Mouse (Mus musculus) E14TG2a.4 (cell line): ENCODE results near the gene Trim10.

Experiments
- H3K27me3 ChIP-seq: 2 replicates; pipeline ENCODE4 v1.6.1; 2014; ENCODE audit warnings: low read length, control low read depth; ENCODE audit not compliant: insufficient read depth
- H3K36me3 ChIP-seq: 2 replicates; pipeline ENCODE4 v1.6.1; 2014; ENCODE audit warnings: low read length, control low read depth; ENCODE audit not compliant: insufficient read depth
- H3K4me1 ChIP-seq: replicated peaks from 2 replicates; pipeline ENCODE4 v1.6.1; 2014; ENCODE audit warnings: low read depth, low read length, control low read depth
- H3K4me3 ChIP-seq: replicated peaks from 2 replicates; pipeline ENCODE4 v1.5.1; 2014; ENCODE audit warnings: mild to moderate bottlenecking, low read length
- H3K9me3 ChIP-seq: 2 replicates; pipeline ENCODE4 v1.6.1; 2014; ENCODE audit warnings: low read length, control low read depth
- CTCF ChIP-seq: conservative IDR thresholded peaks from 2 replicates; pipeline ENCODE4 v1.5.1; 2014; ENCODE audit warnings: low read length
- NANOG ChIP-seq: IDR thresholded peaks from 2 replicates; pipeline ENCODE4 v1.6.1; 2014; ENCODE audit warnings: borderline replicate concordance, low read length, mixed read lengths
- POU5F1 ChIP-seq: IDR thresholded peaks from 2 replicates; pipeline ENCODE4 v1.6.1; 2014; ENCODE audit warnings: low read length, borderline replicate concordance

Gene Trim10

GRCm38 (mm10) chr17:36897065-36897464 is 27.7 kb downstream of the Trim10 start:
- TF ChIP-seq POU5F1 = no peak
- Histone ChIP-seq H3K4me3 (no peak overlapping the region), H3K36me3 (no peaks in the 10 kb centered on the region), H3K9me3 (no peaks in the 10 kb centered on the region), H3K27me3 (no peaks in the 10 kb centered on the region), H3K4me1 (peaks cover 28% of the 10 kb centered on the region)

DNA sequence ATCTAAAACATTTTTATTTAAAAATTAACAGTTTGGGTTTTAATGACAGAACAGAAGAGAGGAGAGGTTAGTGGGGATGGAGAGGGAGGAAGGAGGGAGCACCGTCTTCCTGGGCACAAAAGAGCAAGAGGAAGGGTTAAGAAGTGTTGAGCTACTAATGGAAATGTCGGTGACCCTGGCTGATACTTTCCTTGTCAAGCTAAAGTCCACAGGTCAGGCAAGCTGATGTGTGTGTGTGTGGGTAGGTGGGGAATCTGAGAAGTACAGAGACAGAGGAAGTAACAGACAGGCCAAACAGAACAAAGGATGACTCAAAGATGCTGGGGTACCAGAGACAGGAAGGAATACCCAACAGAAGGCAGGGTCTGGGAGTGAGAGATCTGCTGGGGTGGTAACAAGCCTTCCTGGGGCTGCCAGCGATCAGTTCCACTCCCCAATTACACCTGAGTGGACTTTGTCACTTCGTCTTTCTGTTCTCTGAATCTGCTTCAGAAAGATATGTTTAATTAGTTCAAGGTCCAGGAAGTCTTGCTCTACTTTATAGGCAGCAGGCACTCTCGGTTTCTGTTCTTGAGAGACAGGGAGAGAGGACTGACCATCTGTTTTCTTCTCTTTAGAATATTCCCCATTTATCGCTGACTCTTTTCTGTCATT is 28.3 kb downstream of the Trim10 start, which contains the start of gene Trim31:
Gene Trim31 (plus strand): TSS at position 567 of the 654 bp plus-strand sequence.
- Histone ChIP-seq H3K27me3 (no peaks in the 10 kb centered on the region), H3K9me3 (no peaks in the 10 kb centered on the region), H3K36me3 (no peaks in the 10 kb centered on the region), H3K4me1 (peaks cover 24% of the 10 kb centered on the region), H3K4me3 (no peak within 1 kb of the TSS)
- TF ChIP-seq POU5F1 = no peak
- no peak for TF ChIP-seq NANOG
- no peak for TF ChIP-seq CTCF

GRCm38 (mm10) chr17:36899376-36899775 is 30.0 kb downstream of the Trim10 start:
- H3K36me3 ChIP-seq = no peaks in the 10 kb centered on the region
- H3K4me1 ChIP-seq = peaks cover 25% of the 10 kb centered on the region
- TF ChIP-seq POU5F1 = no peak
- TF ChIP-seq NANOG = no peak
- TF ChIP-seq CTCF = no peak
- H3K9me3 ChIP-seq = no peaks in the 10 kb centered on the region
- H3K4me3 ChIP-seq = no peak overlapping the region
- no peaks in the 10 kb centered on the region for H3K27me3 ChIP-seq

DNA sequence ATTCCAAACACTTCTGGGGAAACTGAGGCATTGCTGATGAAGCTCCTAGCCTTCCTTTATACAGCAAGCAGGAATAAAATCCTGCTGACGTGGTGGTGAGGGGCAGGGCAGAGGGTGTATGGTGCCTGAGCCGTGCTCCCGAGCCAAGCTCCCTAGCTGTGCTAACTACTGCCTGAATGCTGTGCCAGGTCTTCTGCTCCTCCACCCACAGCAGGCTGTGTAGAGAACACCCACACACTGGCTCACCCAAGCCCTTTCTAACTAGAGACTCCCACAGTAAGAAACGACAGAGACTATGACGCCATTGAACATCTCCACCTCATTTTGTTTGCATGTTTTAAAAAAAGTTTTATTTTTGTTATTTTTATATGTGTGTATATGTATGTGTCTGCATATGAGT is 30.6 kb downstream of the Trim10 start:
- no peak overlapping the region for H3K4me3 ChIP-seq
- H3K27me3 ChIP-seq = no peaks in the 10 kb centered on the region
- TF ChIP-seq NANOG (no peak), POU5F1 (no peak), CTCF (no peak)
- H3K4me1 ChIP-seq = peaks cover 25% of the 10 kb centered on the region
- no peaks in the 10 kb centered on the region for H3K36me3 ChIP-seq
- no peaks in the 10 kb centered on the region for H3K9me3 ChIP-seq

DNA sequence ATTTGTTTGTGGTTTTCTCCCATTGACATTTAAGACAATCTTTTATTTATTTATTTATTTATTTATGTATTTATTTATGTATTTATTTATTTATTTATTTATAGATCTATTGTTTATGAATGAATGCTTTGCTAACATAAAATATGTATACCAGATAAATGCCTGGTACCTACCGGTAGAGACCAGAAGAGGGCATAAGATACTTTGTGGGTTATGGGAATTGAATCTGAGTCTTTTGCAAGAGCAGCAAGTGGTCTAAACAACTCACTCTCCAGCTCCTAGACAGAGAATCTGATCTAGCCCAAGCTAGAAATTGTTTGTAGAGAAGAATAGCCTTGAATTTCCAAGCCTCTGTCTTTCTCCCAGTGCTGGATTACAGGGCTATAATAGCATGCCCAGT is 31.3 kb downstream of the Trim10 start:
- H3K27me3 ChIP-seq = no peaks in the 10 kb centered on the region
- no peaks in the 10 kb centered on the region for H3K36me3 ChIP-seq
- H3K9me3 ChIP-seq = no peaks in the 10 kb centered on the region
- TF ChIP-seq CTCF (no peak), NANOG (no peak), POU5F1 (no peak)
- peaks cover 25% of the 10 kb centered on the region for H3K4me1 ChIP-seq
- no peak overlapping the region for H3K4me3 ChIP-seq

GRCm38 (mm10) chr17:36903651-36904050 is 34.3 kb downstream of the Trim10 start:
- no peak for TF ChIP-seq CTCF
- no peak for TF ChIP-seq NANOG
- TF ChIP-seq POU5F1 = no peak
- Histone ChIP-seq H3K4me1 (peaks cover 21% of the 10 kb centered on the region), H3K9me3 (no peaks in the 10 kb centered on the region), H3K27me3 (no peaks in the 10 kb centered on the region), H3K36me3 (no peaks in the 10 kb centered on the region), H3K4me3 (no peak overlapping the region)

DNA sequence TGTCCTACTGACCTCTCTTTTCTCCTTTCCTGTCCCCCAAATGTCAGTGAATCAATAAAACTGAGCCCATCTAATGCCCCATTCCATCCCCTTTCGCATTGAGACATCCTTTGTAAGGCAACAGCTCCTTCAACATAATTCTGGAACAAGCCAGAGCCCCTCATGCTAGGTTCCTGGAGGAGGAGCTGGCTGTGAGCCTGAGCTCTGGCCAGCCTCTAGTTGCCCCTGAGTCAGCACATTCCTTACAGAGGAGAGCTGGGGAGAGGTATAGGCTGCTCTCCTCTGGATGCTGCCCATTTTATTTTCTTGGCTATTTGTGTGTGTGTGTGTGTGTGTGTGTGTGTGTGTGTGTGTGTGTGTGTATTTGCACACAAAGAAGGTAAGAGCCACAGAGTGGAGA is 38.9 kb downstream of the Trim10 start:
- no peak for TF ChIP-seq POU5F1
- no peak for TF ChIP-seq CTCF
- TF ChIP-seq NANOG = no peak
- H3K27me3 ChIP-seq = no peaks in the 10 kb centered on the region
- H3K4me1 ChIP-seq = peaks cover 16% of the 10 kb centered on the region
- H3K4me3 ChIP-seq = no peak overlapping the region
- no peaks in the 10 kb centered on the region for H3K36me3 ChIP-seq
- no peaks in the 10 kb centered on the region for H3K9me3 ChIP-seq

GRCm38 (mm10) chr17:36909802-36910201 is 40.4 kb downstream of the Trim10 start:
- H3K4me3 ChIP-seq = no peak overlapping the region
- H3K4me1 ChIP-seq = peaks cover 14% of the 10 kb centered on the region
- no peaks in the 10 kb centered on the region for H3K27me3 ChIP-seq
- no peaks in the 10 kb centered on the region for H3K36me3 ChIP-seq
- TF ChIP-seq CTCF (no peak), POU5F1 (no peak), NANOG (no peak)
- H3K9me3 ChIP-seq = no peaks in the 10 kb centered on the region

DNA sequence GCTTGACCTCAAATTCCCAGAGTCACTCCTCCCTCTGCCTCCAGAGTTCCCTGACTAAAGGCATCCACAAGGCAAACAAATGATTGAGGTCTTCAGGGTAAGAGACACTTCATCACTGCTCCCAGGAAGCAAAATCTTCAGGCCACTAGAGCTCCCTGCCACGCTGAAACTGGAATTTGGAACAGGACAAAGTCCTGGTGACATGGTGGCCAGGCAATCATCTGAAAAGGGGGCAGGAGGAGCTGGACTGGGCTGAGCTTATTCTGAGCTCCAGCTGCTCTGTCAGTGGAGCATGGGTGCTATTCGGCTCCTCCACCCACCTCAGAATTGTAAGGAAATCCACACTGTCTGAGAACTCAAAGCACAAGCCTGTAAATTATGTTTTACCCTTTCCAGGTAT is 42.7 kb downstream of the Trim10 start:
- TF ChIP-seq POU5F1 = no peak
- no peak for TF ChIP-seq NANOG
- TF ChIP-seq CTCF = no peak
- no peaks in the 10 kb centered on the region for H3K27me3 ChIP-seq
- no peak overlapping the region for H3K4me3 ChIP-seq
- H3K36me3 ChIP-seq = no peaks in the 10 kb centered on the region
- peaks cover 30% of the 10 kb centered on the region for H3K4me1 ChIP-seq
- H3K9me3 ChIP-seq = no peaks in the 10 kb centered on the region
